Mouse (Mus musculus) kidney, embryonic 14.5 days (tissue): ENCODE measurements around the gene F12. TPM values are rescaled to one million over a fixed set of nuclear protein-coding genes. Genes with fewer than 3 reads are reported as not detected.

Experiments
- ATAC-seq: fragments of 200-750 bp; cut with Nextera tagmentation; 2 replicates; pipeline ENCODE4 v1.8.0; 2017; ENCODE audit warnings: moderate number of reproducible peaks, mild to moderate bottlenecking, moderate TSS enrichment, moderate library complexity; ENCODE audit not compliant: low FRiP score, low TSS enrichment
- H3K27ac ChIP-seq: fragments of 300-500 bp; sonication (generic); 2 replicates; pipeline ENCODE4 v1.5.1; 2014; ENCODE audit warnings: low read depth, mild to moderate bottlenecking, low read length, moderate library complexity, mixed read lengths
- H3K27me3 ChIP-seq: fragments of 300-500 bp; sonication (generic); 2 replicates; pipeline ENCODE4 v1.6.1; 2014; ENCODE audit warnings: mild to moderate bottlenecking, low read length; ENCODE audit not compliant: control insufficient read depth, insufficient read depth
- H3K36me3 ChIP-seq: fragments of 300-500 bp; sonication (generic); 2 replicates; pipeline ENCODE4 v1.6.1; 2014; ENCODE audit warnings: low read length, mixed read lengths; ENCODE audit not compliant: control insufficient read depth, insufficient read depth
- H3K4me1 ChIP-seq: fragments of 300-500 bp; sonication (generic); 2 replicates; pipeline ENCODE4 v1.6.1; 2014; ENCODE audit warnings: low read length, mixed read lengths; ENCODE audit not compliant: control insufficient read depth, insufficient read depth
- H3K4me2 ChIP-seq: fragments of 300-500 bp; sonication (generic); replicated peaks from 2 replicates; pipeline ENCODE4 v1.6.1; 2014; ENCODE audit warnings: low read depth, mild to moderate bottlenecking, low read length
- H3K4me3 ChIP-seq: fragments of 300-500 bp; sonication (generic); 2 replicates; pipeline ENCODE4 v1.5.1; 2014; ENCODE audit warnings: mild to moderate bottlenecking, low read length
- H3K9ac ChIP-seq: fragments of 300-500 bp; sonication (generic); 2 replicates; pipeline ENCODE4 v1.6.1; 2014; ENCODE audit warnings: low read depth, mild to moderate bottlenecking, low read length, moderate library complexity
- H3K9me3 ChIP-seq: fragments of 300-500 bp; sonication (generic); 2 replicates; pipeline ENCODE4 v1.6.1; 2016; ENCODE audit warnings: low read length; ENCODE audit not compliant: control insufficient read depth
- WGBS: fragments of 180-500 bp; shearing (Covaris S2); extraction: QIAGEN DNeasy Blood & Tissue Kit; methylation state at CpG from one replicate; pipeline ENCODE4 v1.1.7; 2014; 5-methylcytosine and 5-hydroxymethylcytosine counted together
- polyA plus RNA-seq: library from polyadenylated mRNA; unstranded; fragments of >200 nt; fragmentation: Nextera tagmentation; extraction: Ambion mirVana; gene quantifications from 2 replicates; pipeline ENCODE4 v1.2.1, GENCODE M21; 2014

The F12 gene
- polyA plus RNA-seq, 1 experiment from 2014 or later = not detected

- Histone ChIP-seq H3K9me3 (no peaks in the 10 kb centered on the region), H3K36me3 (no peaks in the 10 kb centered on the region), H3K4me2 (no peak overlapping the region; the same call in 1 of the 2 replicates), H3K4me1 (0 out of 2 replicates have a peak, but pooled peaks cover 9% of the 10 kb centered on the region), H3K9ac (0 out of 2 replicates have a peak overlapping the region, but pooled peaks have one; percentile 29), H3K27ac (no peak overlapping the region), H3K4me3 (peak overlapping the region; percentile 24; the same call in 1 of the 2 replicates), H3K27me3 (peaks cover 37% of the 10 kb centered on the region)
- ATAC-seq = peak; percentile 58
- WGBS = 12% methylated on average over 35 of the region's 35 CpGs
These were observed 5.4 kb downstream of the F12 start for GRCm38 (mm10) chr13:55420933-55421800.

GRCm38 (mm10) chr13:55420018-55420932 is 6.3 kb downstream of the F12 start:
- no peak overlapping the region for H3K4me2 ChIP-seq
- peak; percentile 7; the same call in 1 of the 2 replicates for ATAC-seq
- 30% methylated on average over 51 of the region's 51 CpGs for WGBS
- 0 out of 2 replicates have a peak, but pooled peaks cover 9% of the 10 kb centered on the region for H3K4me1 ChIP-seq
- H3K4me3 ChIP-seq = 0 out of 2 replicates have a peak overlapping the region, but pooled peaks have one; percentile 24
- H3K27me3 ChIP-seq = peaks cover 37% of the 10 kb centered on the region
- no peaks in the 10 kb centered on the region for H3K36me3 ChIP-seq
- H3K9ac ChIP-seq = no peak overlapping the region
- H3K27ac ChIP-seq = no peak overlapping the region
- H3K9me3 ChIP-seq = no peaks in the 10 kb centered on the region

- H3K27me3 ChIP-seq = peaks cover 37% of the 10 kb centered on the region
- no peak overlapping the region for H3K27ac ChIP-seq
- H3K9me3 ChIP-seq = no peaks in the 10 kb centered on the region
- ATAC-seq = no peak
- 76% methylated on average over 5 of the region's 5 CpGs for WGBS
- H3K4me2 ChIP-seq = no peak overlapping the region
- no peaks in the 10 kb centered on the region for H3K36me3 ChIP-seq
- no peak overlapping the region for H3K9ac ChIP-seq
- H3K4me3 ChIP-seq = no peak overlapping the region
- 0 out of 2 replicates have a peak, but pooled peaks cover 14% of the 10 kb centered on the region for H3K4me1 ChIP-seq
These were observed 7.5 kb downstream of the F12 start for GRCm38 (mm10) chr13:55419142-55419541.

GRCm38 (mm10) chr13:55418004-55418403 is 8.6 kb downstream of the F12 start:
- ATAC-seq = peak; percentile 54
- WGBS = 12% methylated on average over 12 of the region's 12 CpGs
- H3K9ac ChIP-seq = no peak overlapping the region
- H3K27ac ChIP-seq = no peak overlapping the region
- no peaks in the 10 kb centered on the region for H3K9me3 ChIP-seq
- 0 out of 2 replicates have a peak, but pooled peaks cover 14% of the 10 kb centered on the region for H3K4me1 ChIP-seq
- H3K27me3 ChIP-seq = peaks cover 39% of the 10 kb centered on the region
- no peaks in the 10 kb centered on the region for H3K36me3 ChIP-seq
- no peak overlapping the region for H3K4me3 ChIP-seq
- H3K4me2 ChIP-seq = no peak overlapping the region

GRCm38 (mm10) chr13:55414743-55415380 is 11.7 kb downstream of the F12 start, which contains the start of gene Pfn3:
Gene Pfn3, minus strand, starts transcription at chr13:55415232.
- Histone ChIP-seq H3K4me3 (peak within 1 kb of the TSS; percentile 36), H3K27ac (no peak within 1 kb of the TSS), H3K9me3 (no peaks in the 10 kb centered on the region), H3K9ac (peak within 1 kb of the TSS; percentile 42; the same call in 1 of the 2 replicates), H3K4me1 (0 out of 2 replicates have a peak, but pooled peaks cover 8% of the 10 kb centered on the region), H3K36me3 (no peaks in the 10 kb centered on the region), H3K27me3 (peaks cover 17% of the 10 kb centered on the region), H3K4me2 (peak within 1 kb of the TSS; percentile 64)
- peak; percentile 61 for ATAC-seq
- 14% methylated on average over 41 of the region's 41 CpGs for WGBS

GRCm38 (mm10) chr13:55413333-55413732 is 13.3 kb downstream of the F12 start:
- H3K9ac ChIP-seq = no peak overlapping the region
- 0 out of 2 replicates have a peak, but pooled peaks cover 5% of the 10 kb centered on the region for H3K27me3 ChIP-seq

GRCm38 (mm10) chr13:55412643-55413307 is 13.8 kb downstream of the F12 start:
- Histone ChIP-seq H3K27ac (no peak overlapping the region), H3K4me1 (0 out of 2 replicates have a peak, but pooled peaks cover 5% of the 10 kb centered on the region), H3K36me3 (no peaks in the 10 kb centered on the region), H3K27me3 (0 out of 2 replicates have a peak, but pooled peaks cover 3% of the 10 kb centered on the region), H3K9me3 (no peaks in the 10 kb centered on the region), H3K4me2 (no peak overlapping the region), H3K9ac (no peak overlapping the region), H3K4me3 (no peak overlapping the region)
- no peak for ATAC-seq
- WGBS = 78% methylated on average over 13 of the region's 13 CpGs

More at GRCm38 (mm10) chr13:55413333-55413732, 13.3 kb downstream of the F12 start:
- no peak overlapping the region for H3K4me2 ChIP-seq
- 0 out of 2 replicates have a peak, but pooled peaks cover 8% of the 10 kb centered on the region for H3K4me1 ChIP-seq
- WGBS = 89% methylated on average over 12 of the region's 12 CpGs
- no peak overlapping the region for H3K27ac ChIP-seq
- no peaks in the 10 kb centered on the region for H3K9me3 ChIP-seq
- H3K36me3 ChIP-seq = no peaks in the 10 kb centered on the region
- no peak for ATAC-seq
- H3K4me3 ChIP-seq = no peak overlapping the region

GRCm38 (mm10) chr13:55411826-55412225 is 14.8 kb downstream of the F12 start:
- 0 out of 2 replicates have a peak, but pooled peaks cover 3% of the 10 kb centered on the region for H3K27me3 ChIP-seq
- no peak overlapping the region for H3K9ac ChIP-seq
- no peak overlapping the region for H3K4me2 ChIP-seq
- WGBS = 68% methylated on average over 7 of the region's 7 CpGs
- H3K9me3 ChIP-seq = no peaks in the 10 kb centered on the region
- H3K4me1 ChIP-seq = 0 out of 2 replicates have a peak, but pooled peaks cover 5% of the 10 kb centered on the region
- H3K4me3 ChIP-seq = no peak overlapping the region
- H3K27ac ChIP-seq = no peak overlapping the region
- ATAC-seq = no peak
- H3K36me3 ChIP-seq = no peaks in the 10 kb centered on the region
